Mouse (Mus musculus) lung, embryonic 15.5 days (tissue): ENCODE measurements at regions not wholly inside any gene's neighbourhood (a gene's known extent, or its start where the extent isn't known, plus 50 kb on each side); places are given as distances from the start of the nearest gene placed in this dataset.

Experiments
- ATAC-seq: fragments of 200-750 bp; cut with Nextera tagmentation; 2 replicates; pipeline ENCODE4 v1.8.0; 2017; ENCODE audit warnings: moderate number of reproducible peaks, borderline replicate concordance; ENCODE audit not compliant: low FRiP score, low TSS enrichment; ENCODE audit errors: extremely low read depth
- H3K27ac ChIP-seq: fragments of 300-500 bp; sonication (generic); 2 replicates; pipeline ENCODE4 v1.5.1; 2015; ENCODE audit warnings: moderate library complexity, mild to moderate bottlenecking, inconsistent platforms
- H3K27me3 ChIP-seq: fragments of 300-500 bp; sonication (generic); 2 replicates; pipeline ENCODE4 v1.6.1; 2015; ENCODE audit warnings: inconsistent platforms
- H3K36me3 ChIP-seq: fragments of 300-500 bp; sonication (generic); 2 replicates; pipeline ENCODE4 v1.6.1; 2015; ENCODE audit warnings: inconsistent platforms
- H3K4me1 ChIP-seq: fragments of 300-500 bp; sonication (generic); 2 replicates; pipeline ENCODE4 v1.6.1; 2015; ENCODE audit warnings: inconsistent platforms
- H3K4me2 ChIP-seq: fragments of 300-500 bp; sonication (generic); 2 replicates; pipeline ENCODE4 v1.6.1; 2015; ENCODE audit warnings: inconsistent platforms, mild to moderate bottlenecking, moderate library complexity
- H3K4me3 ChIP-seq: fragments of 300-500 bp; sonication (generic); 2 replicates; pipeline ENCODE4 v1.5.1; 2015; ENCODE audit warnings: mild to moderate bottlenecking, inconsistent platforms
- H3K9ac ChIP-seq: fragments of 300-500 bp; sonication (generic); 2 replicates; pipeline ENCODE4 v1.6.1; 2015; ENCODE audit warnings: inconsistent platforms
- H3K9me3 ChIP-seq: fragments of 300-500 bp; sonication (generic); 2 replicates; pipeline ENCODE4 v1.6.1; 2016; ENCODE audit warnings: inconsistent platforms
- WGBS: fragments of 180-500 bp; shearing (Covaris S2); methylation state at CpG from one replicate; pipeline ENCODE4 v1.1.7; 2015; 5-methylcytosine and 5-hydroxymethylcytosine counted together

- no peak overlapping the region for H3K9ac ChIP-seq
- no peak overlapping the region for H3K4me3 ChIP-seq
- H3K36me3 ChIP-seq: no peaks in the 10 kb centered on the region
- H3K27ac ChIP-seq: no peak overlapping the region
- ATAC-seq: no peak
- H3K27me3 ChIP-seq: peaks cover 5% of the 10 kb centered on the region; the same call in 1 of the 2 replicates
- no peaks in the 10 kb centered on the region for H3K9me3 ChIP-seq
- H3K4me2 ChIP-seq: no peak overlapping the region
- peaks cover 4% of the 10 kb centered on the region; the same call in 1 of the 2 replicates for H3K4me1 ChIP-seq
- 46% methylated on average over 3 of the region's 3 CpGs for WGBS
Observed at GRCm38 (mm10) chr9:118390679-118391078, 87.3 kb upstream of the Eomes start.

GRCm38 (mm10) chr9:118391715-118392114 is 86.3 kb upstream of the Eomes start:
- H3K4me3 ChIP-seq: no peak overlapping the region
- no peak overlapping the region for H3K27ac ChIP-seq
- no peak overlapping the region for H3K4me2 ChIP-seq
- ATAC-seq: no peak
- WGBS: 72% methylated on average over 7 of the region's 7 CpGs
- no peak overlapping the region for H3K9ac ChIP-seq
- H3K9me3 ChIP-seq: no peaks in the 10 kb centered on the region
- H3K27me3 ChIP-seq: peaks cover 5% of the 10 kb centered on the region; the same call in 1 of the 2 replicates
- H3K4me1 ChIP-seq: peaks cover 4% of the 10 kb centered on the region; the same call in 1 of the 2 replicates
- H3K36me3 ChIP-seq: no peaks in the 10 kb centered on the region

GRCm38 (mm10) chr9:118392796-118393195 is 85.2 kb upstream of the Eomes start:
- ATAC-seq: no peak
- H3K27ac ChIP-seq: no peak overlapping the region
- no peak overlapping the region for H3K4me2 ChIP-seq
- H3K9ac ChIP-seq: no peak overlapping the region
- H3K9me3 ChIP-seq: no peaks in the 10 kb centered on the region
- H3K36me3 ChIP-seq: no peaks in the 10 kb centered on the region
- WGBS: 66% methylated on average over 1 of the region's 1 CpGs
- H3K4me1 ChIP-seq: peaks cover 4% of the 10 kb centered on the region; the same call in 1 of the 2 replicates
- no peak overlapping the region for H3K4me3 ChIP-seq
- peaks cover under 1% of the 10 kb centered on the region; the same call in 1 of the 2 replicates for H3K27me3 ChIP-seq

GRCm38 (mm10) chr9:118393567-118393966 is 84.4 kb upstream of the Eomes start:
- H3K4me1 ChIP-seq: peaks cover 4% of the 10 kb centered on the region; the same call in 1 of the 2 replicates
- no peak overlapping the region for H3K4me2 ChIP-seq
- no peaks in the 10 kb centered on the region for H3K36me3 ChIP-seq
- no peak overlapping the region for H3K4me3 ChIP-seq
- no peaks in the 10 kb centered on the region for H3K27me3 ChIP-seq
- no peaks in the 10 kb centered on the region for H3K9me3 ChIP-seq
- no peak overlapping the region for H3K9ac ChIP-seq
- no peak overlapping the region for H3K27ac ChIP-seq
- ATAC-seq: no peak
- WGBS: 23% methylated on average over 4 of the region's 4 CpGs

- no peak overlapping the region for H3K4me2 ChIP-seq
- WGBS: 75% methylated on average over 2 of the region's 2 CpGs
- H3K9ac ChIP-seq: no peak overlapping the region
- no peaks in the 10 kb centered on the region for H3K9me3 ChIP-seq
- H3K27me3 ChIP-seq: no peaks in the 10 kb centered on the region
- no peak overlapping the region for H3K4me3 ChIP-seq
- no peak overlapping the region for H3K27ac ChIP-seq
- H3K36me3 ChIP-seq: no peaks in the 10 kb centered on the region
- ATAC-seq: no peak
- H3K4me1 ChIP-seq: no peaks in the 10 kb centered on the region
Observed at GRCm38 (mm10) chr9:118396425-118397053, 81.5 kb upstream of the Eomes start.

- no peaks in the 10 kb centered on the region for H3K9me3 ChIP-seq
- no peak for ATAC-seq
- H3K9ac ChIP-seq: no peak overlapping the region
- no peak overlapping the region for H3K4me3 ChIP-seq
- no peak overlapping the region for H3K27ac ChIP-seq
- WGBS: 72% methylated on average over 3 of the region's 3 CpGs
- H3K36me3 ChIP-seq: no peaks in the 10 kb centered on the region
- H3K4me1 ChIP-seq: no peaks in the 10 kb centered on the region
- H3K4me2 ChIP-seq: no peak overlapping the region
- H3K27me3 ChIP-seq: no peaks in the 10 kb centered on the region
Observed at GRCm38 (mm10) chr9:118400520-118400919, 77.5 kb upstream of the Eomes start.

- no peak overlapping the region for H3K4me3 ChIP-seq
- H3K27me3 ChIP-seq: no peaks in the 10 kb centered on the region
- no peaks in the 10 kb centered on the region for H3K36me3 ChIP-seq
- H3K4me2 ChIP-seq: no peak overlapping the region
- H3K9ac ChIP-seq: no peak overlapping the region
- ATAC-seq: peak; percentile 27; the same call in 1 of the 2 replicates
- no peak overlapping the region for H3K27ac ChIP-seq
- H3K9me3 ChIP-seq: no peaks in the 10 kb centered on the region
- H3K4me1 ChIP-seq: no peaks in the 10 kb centered on the region
Observed at GRCm38 (mm10) chr9:118401170-118401569, 76.8 kb upstream of the Eomes start.

- WGBS: 57% methylated on average over 6 of the region's 6 CpGs
- H3K4me3 ChIP-seq: no peak overlapping the region
- H3K36me3 ChIP-seq: no peaks in the 10 kb centered on the region
Observed at GRCm38 (mm10) chr9:118404867-118405266, 73.1 kb upstream of the Eomes start.

GRCm38 (mm10) chr9:118405926-118406518 is 72.0 kb upstream of the Eomes start:
- Histone ChIP-seq H3K9me3 (no peaks in the 10 kb centered on the region), H3K27ac (no peak overlapping the region), H3K4me3 (no peak overlapping the region), H3K27me3 (no peaks in the 10 kb centered on the region), H3K4me2 (no peak overlapping the region), H3K9ac (no peak overlapping the region), H3K36me3 (no peaks in the 10 kb centered on the region), H3K4me1 (no peaks in the 10 kb centered on the region)
- no peak for ATAC-seq
- WGBS: 81% methylated on average over 9 of the region's 9 CpGs

More at GRCm38 (mm10) chr9:118404867-118405266, 73.1 kb upstream of the Eomes start:
- no peaks in the 10 kb centered on the region for H3K9me3 ChIP-seq
- H3K4me1 ChIP-seq: no peaks in the 10 kb centered on the region
- H3K4me2 ChIP-seq: no peak overlapping the region
- H3K27ac ChIP-seq: no peak overlapping the region
- no peak for ATAC-seq
- no peaks in the 10 kb centered on the region for H3K27me3 ChIP-seq
- no peak overlapping the region for H3K9ac ChIP-seq

- Histone ChIP-seq H3K9ac (no peak overlapping the region), H3K4me1 (no peaks in the 10 kb centered on the region), H3K9me3 (no peaks in the 10 kb centered on the region), H3K36me3 (no peaks in the 10 kb centered on the region), H3K4me3 (no peak overlapping the region), H3K27ac (no peak overlapping the region), H3K4me2 (no peak overlapping the region), H3K27me3 (no peaks in the 10 kb centered on the region)
- 56% methylated on average over 4 of the region's 4 CpGs for WGBS
- no peak for ATAC-seq
Observed at GRCm38 (mm10) chr9:118416032-118416431, 62.0 kb upstream of the Eomes start.

GRCm38 (mm10) chr9:118416475-118416874 is 61.5 kb upstream of the Eomes start:
- H3K4me2 ChIP-seq: no peak overlapping the region
- H3K36me3 ChIP-seq: no peaks in the 10 kb centered on the region
- no peaks in the 10 kb centered on the region for H3K4me1 ChIP-seq
- H3K27me3 ChIP-seq: no peaks in the 10 kb centered on the region
- no peaks in the 10 kb centered on the region for H3K9me3 ChIP-seq
- H3K27ac ChIP-seq: no peak overlapping the region
- no peak overlapping the region for H3K9ac ChIP-seq
- ATAC-seq: no peak
- no peak overlapping the region for H3K4me3 ChIP-seq
- 74% methylated on average over 6 of the region's 6 CpGs for WGBS

GRCm38 (mm10) chr9:118424344-118424743 is 53.7 kb upstream of the Eomes start:
- no peak overlapping the region for H3K9ac ChIP-seq
- 75% methylated on average over 6 of the region's 6 CpGs for WGBS

More at GRCm38 (mm10) chr9:118424344-118424743, 53.7 kb upstream of the Eomes start:
- no peak for ATAC-seq
- Histone ChIP-seq H3K27me3 (no peaks in the 10 kb centered on the region), H3K4me2 (no peak overlapping the region), H3K9me3 (no peaks in the 10 kb centered on the region), H3K4me3 (no peak overlapping the region), H3K27ac (no peak overlapping the region), H3K36me3 (no peaks in the 10 kb centered on the region), H3K4me1 (no peaks in the 10 kb centered on the region)
